Mouse (Mus musculus) cerebellum, adult 11 months (tissue): Measurements from ENCODE around the gene Cdk6.
"Not testable (repeated sequence)": the region's sequence is repeated elsewhere in the genome, so short reads cannot be mapped to it uniquely, and the experiment has no call there.

Source experiments
- DNase-seq: peaks from one replicate; pipeline ENCODE4 v3.0.0; 2022

Gene Cdk6

GRCm38 (mm10) chr5:3341111-3341911 lies at the start of gene Cdk6:
Gene Cdk6 (plus strand): TSS chr5:3341485.
- DNase-seq: peak; percentile 0

GRCm38 (mm10) chr5:3293666-3294065 lies 47.6 kb upstream of the Cdk6 start:
- no peak for DNase-seq

GRCm38 (mm10) chr5:3300801-3301457 lies 40.4 kb upstream of the Cdk6 start:
- DNase-seq: no peak

GRCm38 (mm10) chr5:3301535-3301934 lies 39.8 kb upstream of the Cdk6 start:
- no peak for DNase-seq

GRCm38 (mm10) chr5:3303876-3304275 lies 37.4 kb upstream of the Cdk6 start:
- no peak for DNase-seq

- no peak for DNase-seq
These were observed 35.1 kb upstream of the Cdk6 start for GRCm38 (mm10) chr5:3306146-3306545.

GRCm38 (mm10) chr5:3309122-3309521 lies 32.2 kb upstream of the Cdk6 start:
- DNase-seq: no peak

GRCm38 (mm10) chr5:3309587-3309986 lies 31.7 kb upstream of the Cdk6 start:
- DNase-seq: no peak

- DNase-seq: not testable (repeated sequence)
These were observed 30.1 kb upstream of the Cdk6 start for GRCm38 (mm10) chr5:3311156-3311555.

GRCm38 (mm10) chr5:3317724-3318123 lies 23.6 kb upstream of the Cdk6 start:
- not testable (repeated sequence) for DNase-seq

GRCm38 (mm10) chr5:3320225-3320624 lies 21.1 kb upstream of the Cdk6 start:
- no peak for DNase-seq

GRCm38 (mm10) chr5:3322052-3322451 lies 19.2 kb upstream of the Cdk6 start:
- DNase-seq: no peak

GRCm38 (mm10) chr5:3324116-3324515 lies 17.2 kb upstream of the Cdk6 start:
- DNase-seq: no peak

- no peak for DNase-seq
These were observed 11.9 kb upstream of the Cdk6 start for GRCm38 (mm10) chr5:3329361-3329760.

- DNase-seq: no peak
These were observed 10.4 kb upstream of the Cdk6 start for GRCm38 (mm10) chr5:3330932-3331331.

- not testable (repeated sequence) for DNase-seq
These were observed 8.3 kb upstream of the Cdk6 start for GRCm38 (mm10) chr5:3333019-3333418.

GRCm38 (mm10) chr5:3340340-3341058 lies 786 bp upstream of the Cdk6 start:
- not testable (repeated sequence) for DNase-seq

- DNase-seq: peak; percentile 1
These were observed 866 bp downstream of the Cdk6 start for GRCm38 (mm10) chr5:3341931-3342770.

GRCm38 (mm10) chr5:3342771-3343565 lies 1.7 kb downstream of the Cdk6 start:
- DNase-seq: peak; percentile 0

- DNase-seq: peak; percentile 0
These were observed 2.3 kb downstream of the Cdk6 start for GRCm38 (mm10) chr5:3343566-3344080.

GRCm38 (mm10) chr5:3344081-3344631 lies 2.9 kb downstream of the Cdk6 start:
- peak; percentile 26 for DNase-seq
